Mouse (Mus musculus) heart, postnatal 0 days (tissue): ENCODE measurements around the gene Acvr1b. TPM values are rescaled to one million over a fixed set of nuclear protein-coding genes. Genes with fewer than 3 reads are reported as not detected.

Experiments
- ATAC-seq: fragments of 200-750 bp; cut with Nextera tagmentation; 2 replicates; pipeline ENCODE4 v1.8.0; 2017; ENCODE audit warnings: low read depth, moderate number of reproducible peaks, moderate library complexity; ENCODE audit not compliant: insufficient read depth
- DNase-seq: peaks from one replicate; pipeline ENCODE4 v3.0.0-alpha.2; 2016; ENCODE audit warnings: low spot score
- H3K27ac ChIP-seq: fragments of 300-500 bp; sonication (generic); 2 replicates; pipeline ENCODE4 v1.5.1; 2014; ENCODE audit warnings: low read depth, mild to moderate bottlenecking
- H3K27me3 ChIP-seq: fragments of 300-500 bp; sonication (generic); 2 replicates; pipeline ENCODE4 v1.6.1; 2014; ENCODE audit warnings: low read length, mixed read lengths; ENCODE audit not compliant: control insufficient read depth, insufficient read depth
- H3K36me3 ChIP-seq: fragments of 300-500 bp; sonication (generic); replicated peaks from 2 replicates; pipeline ENCODE4 v1.6.1; 2014; ENCODE audit warnings: low read length, mixed read lengths; ENCODE audit not compliant: control insufficient read depth, insufficient read depth
- H3K4me1 ChIP-seq: fragments of 300-500 bp; sonication (generic); 2 replicates; pipeline ENCODE4 v1.6.1; 2014; ENCODE audit warnings: antibody characterized with exemption; ENCODE audit not compliant: control insufficient read depth, insufficient read depth
- H3K4me2 ChIP-seq: fragments of 300-500 bp; sonication (generic); 2 replicates; pipeline ENCODE4 v1.6.1; 2014; ENCODE audit warnings: low read depth, mild to moderate bottlenecking, low read length, moderate library complexity
- H3K4me3 ChIP-seq: fragments of 300-500 bp; sonication (generic); 2 replicates; pipeline ENCODE4 v1.5.1; 2014; ENCODE audit warnings: low read depth, low read length
- H3K9ac ChIP-seq: fragments of 300-500 bp; sonication (generic); replicated peaks from 2 replicates; pipeline ENCODE4 v1.6.1; 2014; ENCODE audit warnings: low read depth, low read length, mixed read lengths
- H3K9me3 ChIP-seq: fragments of 300-500 bp; sonication (generic); replicated peaks from 2 replicates; pipeline ENCODE4 v1.6.1; 2016; ENCODE audit warnings: low read length; ENCODE audit not compliant: control insufficient read depth
- CTCF ChIP-seq: IDR thresholded peaks from 2 replicates; pipeline ENCODE4 v1.5.1; 2016; ENCODE audit warnings: antibody characterized with exemption, control low read depth, low read depth
- EP300 ChIP-seq: IDR thresholded peaks from 2 replicates; pipeline ENCODE4 v1.6.1; 2016; ENCODE audit warnings: antibody characterized with exemption, low read depth
- WGBS: fragments of 180-500 bp; shearing (Covaris S2); extraction: QIAGEN DNeasy Blood & Tissue Kit; methylation state at CpG from one replicate; pipeline ENCODE4 v1.1.7; 2014; 5-methylcytosine and 5-hydroxymethylcytosine counted together
- polyA plus RNA-seq: library from polyadenylated mRNA; unstranded; fragments of >200 nt; fragmentation: Nextera tagmentation; extraction: Ambion mirVana; gene quantifications from 2 replicates; pipeline ENCODE4 v1.2.1, GENCODE M21; 2015
- total RNA-seq: library from RNA; depleted of rRNA; stranded (reverse); fragments of >200 nt; gene quantifications from 2 replicates; pipeline ENCODE4 v1.2.3, GENCODE M21; 2014; ENCODE audit warnings: low replicate concordance

Acvr1b gene
- total and polyA plus RNA-seq, 2 experiments from 2014 or later = 5.8 to 25.9 TPM

DNA sequence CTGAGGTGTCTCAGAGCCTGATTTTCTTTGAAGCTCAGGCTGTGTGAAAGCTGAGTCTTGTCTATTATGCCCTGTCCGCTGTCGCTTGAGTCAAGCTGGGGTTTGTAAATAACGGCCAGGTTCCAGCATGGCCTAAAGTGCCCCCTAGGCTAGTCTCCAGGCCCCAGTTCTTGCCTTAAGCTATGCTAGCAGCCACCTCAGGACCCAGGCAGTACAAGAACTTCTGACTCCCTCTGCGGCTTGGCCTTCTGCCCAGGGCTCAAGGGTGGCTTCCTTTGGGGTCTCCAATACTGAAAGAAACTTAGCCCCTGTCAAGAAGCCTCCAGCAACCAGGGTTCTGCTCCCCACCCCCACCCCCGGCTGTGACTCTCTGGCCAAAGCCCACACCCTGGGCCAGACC is 29.7 kb upstream of the Acvr1b start:
- TF ChIP-seq EP300 (no peak), CTCF (no peak)
- ATAC-seq (no peak), DNase-seq (no peak)
- no peak overlapping the region for H3K27ac ChIP-seq
- H3K27me3 ChIP-seq = no peaks in the 10 kb centered on the region
- H3K4me2 ChIP-seq = no peak overlapping the region
- H3K9ac ChIP-seq = no peak overlapping the region
- no peak overlapping the region for H3K4me3 ChIP-seq
- WGBS = 86% methylated on average over 5 of the region's 5 CpGs
- H3K36me3 ChIP-seq = no peaks in the 10 kb centered on the region
- peaks cover 60% of the 10 kb centered on the region for H3K4me1 ChIP-seq
- no peaks in the 10 kb centered on the region for H3K9me3 ChIP-seq

- no peak for TF ChIP-seq CTCF
- TF ChIP-seq EP300 = no peak
- no peak overlapping the region for H3K4me2 ChIP-seq
- DNase-seq = no peak
- no peaks in the 10 kb centered on the region for H3K36me3 ChIP-seq
- no peak for ATAC-seq
- H3K4me3 ChIP-seq = no peak overlapping the region
- H3K9ac ChIP-seq = no peak overlapping the region
- H3K4me1 ChIP-seq = peaks cover 54% of the 10 kb centered on the region
- H3K27ac ChIP-seq = no peak overlapping the region
- H3K9me3 ChIP-seq = no peaks in the 10 kb centered on the region
- H3K27me3 ChIP-seq = no peaks in the 10 kb centered on the region
- WGBS = 73% methylated on average over 8 of the region's 8 CpGs
Observed at GRCm38 (mm10) chr15:101144779-101145178, 29.1 kb upstream of the Acvr1b start.

DNA sequence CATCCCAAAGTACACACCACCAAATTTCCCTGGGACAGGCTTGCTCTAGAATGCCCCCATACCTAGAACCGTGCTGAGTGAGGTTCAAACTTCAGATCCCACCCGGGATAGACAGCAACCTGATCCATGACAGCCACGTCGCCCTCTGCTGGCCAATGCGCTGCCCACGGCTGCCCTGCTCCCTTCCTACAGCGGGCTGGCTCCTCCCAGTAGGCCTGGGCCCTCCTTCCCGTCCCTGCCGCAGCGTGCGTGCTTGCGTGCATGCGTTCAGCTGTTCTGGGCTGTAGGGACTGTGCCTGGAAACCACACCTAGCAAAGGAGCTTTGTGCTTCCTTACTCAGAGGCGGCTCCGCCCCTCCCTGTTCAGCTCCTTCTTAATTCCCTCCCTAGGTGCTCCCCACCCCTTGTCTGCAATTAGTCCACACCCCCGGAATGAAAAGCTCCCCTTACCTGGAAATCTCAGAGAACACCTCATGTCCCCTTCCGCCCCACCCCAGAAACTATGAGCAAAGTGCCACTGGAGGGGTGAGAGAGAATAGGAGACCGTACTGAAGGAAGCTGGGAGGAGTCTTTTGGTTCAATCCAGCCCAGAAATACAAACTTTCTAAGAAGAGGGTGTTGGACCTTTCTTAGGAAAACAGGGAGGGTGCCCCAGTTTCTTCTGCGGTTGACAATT is 28.3 kb upstream of the Acvr1b start:
- H3K4me2 ChIP-seq = peak overlapping the region; percentile 48
- no peaks in the 10 kb centered on the region for H3K36me3 ChIP-seq
- peak overlapping the region; percentile 2; the same call in 1 of the 2 replicates for H3K4me3 ChIP-seq
- ATAC-seq (peak; percentile 91), DNase-seq (peak; percentile 96)
- H3K27ac ChIP-seq = peak overlapping the region; percentile 28; the same call in 1 of the 2 replicates
- TF ChIP-seq CTCF (peak; percentile 98), EP300 (no peak)
- H3K27me3 ChIP-seq = no peaks in the 10 kb centered on the region
- peaks cover 46% of the 10 kb centered on the region for H3K4me1 ChIP-seq
- 12% methylated on average over 19 of the region's 19 CpGs for WGBS
- no peak overlapping the region for H3K9ac ChIP-seq
- no peaks in the 10 kb centered on the region for H3K9me3 ChIP-seq

DNA sequence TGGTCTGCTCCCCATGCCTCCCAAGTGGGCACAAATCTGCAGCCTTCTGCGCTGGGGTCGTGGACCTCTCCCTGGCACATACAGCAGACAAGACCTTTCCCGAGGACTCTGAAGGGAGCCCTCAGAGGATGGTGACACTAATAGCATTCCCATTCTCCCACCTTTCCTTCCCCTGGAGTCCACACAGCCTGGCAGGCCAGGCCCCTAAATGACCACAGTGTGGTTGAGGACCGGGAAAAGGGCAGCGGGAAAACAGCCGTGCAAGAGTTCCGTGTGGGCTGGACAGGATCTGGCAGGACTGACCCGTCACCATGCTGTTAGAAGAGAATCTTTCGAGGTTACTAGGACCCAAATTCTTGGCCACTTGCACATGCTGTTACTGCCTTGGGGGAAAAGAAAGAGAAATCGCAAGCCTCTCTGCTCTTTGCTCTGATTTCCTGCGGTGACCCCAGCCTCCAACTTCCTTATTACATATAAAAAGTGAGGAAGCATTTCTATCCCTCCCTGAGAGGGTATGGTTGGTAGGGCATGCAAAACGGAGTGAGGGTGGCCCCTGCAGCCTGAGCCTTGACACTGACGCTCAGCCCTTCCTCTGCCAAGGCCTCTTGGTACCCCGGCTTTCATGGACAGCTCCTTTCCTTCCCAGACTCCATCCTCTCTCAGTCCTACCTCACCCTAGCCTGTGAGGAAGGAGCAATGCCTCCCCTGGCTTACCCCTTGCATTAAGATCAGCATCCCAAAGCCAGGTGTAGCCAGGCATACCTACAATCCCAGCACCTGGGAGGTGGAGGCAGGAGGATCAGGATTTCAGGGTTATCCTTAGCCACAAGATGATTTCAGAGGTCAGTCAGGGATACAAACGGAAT is 27.5 kb upstream of the Acvr1b start:
- Histone ChIP-seq H3K9me3 (no peaks in the 10 kb centered on the region), H3K36me3 (no peaks in the 10 kb centered on the region), H3K27me3 (no peaks in the 10 kb centered on the region), H3K27ac (0 out of 2 replicates have a peak overlapping the region, but pooled peaks have one; percentile 28), H3K4me3 (no peak overlapping the region), H3K4me1 (peaks cover 41% of the 10 kb centered on the region), H3K4me2 (peak overlapping the region; percentile 48), H3K9ac (no peak overlapping the region)
- TF ChIP-seq EP300 (no peak), CTCF (no peak)
- DNase-seq = no peak
- 53% methylated on average over 15 of the region's 15 CpGs for WGBS
- ATAC-seq = no peak

DNA sequence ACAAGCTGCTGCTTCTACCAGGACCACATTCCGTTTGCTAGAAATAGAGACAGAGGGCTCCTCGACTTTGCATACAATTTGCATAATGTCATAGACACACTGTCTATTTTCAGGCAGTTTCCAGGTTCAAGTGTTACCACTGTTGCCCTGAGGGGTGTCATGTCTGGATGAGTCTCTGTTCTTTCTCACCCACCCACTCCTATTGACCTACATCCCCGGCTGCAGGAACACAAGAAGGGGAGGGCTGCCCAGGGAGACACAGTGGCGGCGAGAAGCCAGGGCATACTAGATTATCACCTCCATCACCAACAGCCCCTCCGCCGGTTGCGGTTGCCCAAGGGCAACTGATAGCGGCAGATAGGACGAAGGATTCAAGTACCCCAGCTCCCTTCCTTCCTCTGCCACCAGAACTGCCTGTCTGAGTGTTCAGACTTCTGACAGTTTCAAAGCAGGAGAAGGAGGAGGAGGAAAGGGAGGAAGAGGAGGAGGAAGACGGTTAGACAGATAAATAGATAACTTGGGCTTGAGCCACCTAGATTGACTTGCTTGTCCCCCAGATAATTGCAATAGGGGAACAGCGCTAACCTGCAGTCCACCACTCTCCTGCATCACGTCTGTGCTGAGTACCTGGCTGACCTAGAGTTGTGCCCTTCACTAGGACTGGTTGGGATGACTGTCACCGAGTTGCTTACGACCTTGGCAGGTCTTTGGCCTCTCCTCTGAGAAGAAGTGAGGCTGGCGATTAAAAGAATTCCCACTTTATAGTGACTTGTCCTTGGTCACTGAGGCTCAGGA is 26.6 kb upstream of the Acvr1b start:
- ATAC-seq (no peak), DNase-seq (no peak)
- H3K9ac ChIP-seq = 0 out of 2 replicates have a peak overlapping the region, but pooled peaks have one; percentile 12
- no peak overlapping the region for H3K4me3 ChIP-seq
- no peaks in the 10 kb centered on the region for H3K36me3 ChIP-seq
- WGBS = 23% methylated on average over 16 of the region's 16 CpGs
- H3K4me1 ChIP-seq = peaks cover 38% of the 10 kb centered on the region
- peak overlapping the region; percentile 14; the same call in 1 of the 2 replicates for H3K4me2 ChIP-seq
- H3K27ac ChIP-seq = peak overlapping the region; percentile 58
- H3K27me3 ChIP-seq = no peaks in the 10 kb centered on the region
- TF ChIP-seq EP300 (no peak), CTCF (no peak)
- no peaks in the 10 kb centered on the region for H3K9me3 ChIP-seq
